Mouse (Mus musculus) neutrophil, adult 83 days (primary cell): ENCODE results near the gene Tfip11. TPM values are rescaled to one million over a fixed set of nuclear protein-coding genes. Genes with fewer than 3 reads are reported as not detected.

Source experiments
- total RNA-seq, 2 experiments: library from RNA; stranded (reverse); gene quantifications; one replicate each; pipeline ENCODE4 v1.2.4; 2023

Tfip11 gene
- 10 to 100 TPM; 68.7 to 74.6 TPM for total RNA-seq

DNA sequence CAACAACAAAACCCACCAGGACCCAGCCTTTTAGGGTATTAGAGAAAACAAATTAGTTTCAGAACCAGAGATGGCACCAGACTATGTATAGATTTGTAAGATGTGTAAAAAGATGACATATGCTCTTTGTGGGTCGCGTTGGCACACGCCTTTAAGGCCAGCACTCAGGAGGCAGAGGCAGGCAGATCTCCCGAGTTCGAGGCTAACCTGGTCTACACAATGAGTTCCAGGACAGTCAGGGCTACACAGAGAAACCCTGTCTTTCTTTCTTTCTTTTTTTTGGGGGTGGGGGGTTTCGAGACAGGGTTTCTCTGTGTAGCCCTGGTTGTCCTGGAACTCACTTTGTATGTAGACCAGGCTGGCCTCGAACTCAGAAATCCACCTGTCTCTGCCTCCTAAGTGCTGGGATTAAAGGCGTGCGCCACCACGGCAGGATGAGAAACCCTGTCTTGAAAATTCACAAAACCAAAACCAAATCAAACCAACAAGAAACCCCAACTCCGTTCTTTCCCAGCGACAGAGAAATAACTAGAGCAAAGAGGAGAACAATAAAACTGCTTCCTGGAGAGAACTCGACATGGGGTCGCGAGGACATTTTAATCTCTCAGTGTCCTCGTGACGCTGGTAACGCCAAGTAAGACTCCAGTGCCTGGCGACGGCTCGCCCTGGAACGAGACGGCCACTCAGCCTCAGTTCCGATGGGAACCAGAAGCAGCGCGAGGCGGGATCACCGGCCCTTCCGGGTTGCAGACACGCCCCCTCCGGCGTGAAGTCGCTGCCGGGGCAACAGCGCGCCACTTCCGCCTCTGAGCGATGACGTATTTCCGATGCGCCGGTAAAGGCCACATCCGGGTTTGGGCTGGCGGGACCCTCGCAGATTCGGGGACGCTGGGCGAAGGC, at the start of gene Tfip11:
Gene Tfip11 (plus strand): TSS at position 813 of the 900 bp plus-strand sequence.

DNA sequence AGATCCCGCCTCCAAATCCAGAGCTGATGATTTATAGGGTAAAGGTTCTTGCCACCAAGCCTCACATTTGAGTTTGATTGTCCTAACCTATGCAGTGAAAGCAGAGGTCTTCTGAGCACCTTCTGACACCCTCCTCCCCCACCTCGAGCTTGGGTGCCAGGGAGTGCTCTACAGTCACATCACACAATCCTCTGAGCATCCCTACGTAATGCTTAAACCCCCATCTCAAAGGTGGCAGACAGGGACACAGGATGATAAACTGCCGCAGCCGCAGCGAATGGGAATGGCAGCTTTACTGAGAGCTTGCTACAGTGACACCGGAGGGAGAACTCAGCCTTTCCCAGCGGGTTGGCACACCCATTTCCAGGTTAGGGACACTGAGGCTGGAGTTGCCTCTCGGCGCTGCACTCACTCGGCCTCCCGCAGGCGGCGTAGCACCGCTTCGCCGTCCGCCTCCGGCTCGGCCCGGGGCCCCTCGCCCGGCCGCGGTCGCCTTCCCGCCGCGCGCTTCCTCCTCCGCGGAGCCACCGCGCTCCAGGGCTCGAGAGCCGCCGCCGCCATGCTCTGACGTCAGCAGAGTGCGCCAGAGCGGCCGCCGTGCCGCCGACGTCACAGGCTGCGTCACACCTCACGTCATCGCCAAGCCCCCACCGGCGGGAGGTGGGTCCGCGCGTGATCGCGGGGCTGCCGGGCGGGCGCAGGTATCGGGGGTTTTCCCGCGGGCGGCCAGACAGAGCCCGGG, 16.5 kb downstream of the Tfip11 start, which contains the start of the genes Srrd and Hps4:
Gene Srrd (minus strand): TSS at position 578 of the 742 bp plus-strand sequence.
Gene Hps4 (plus strand): TSS at position 621 of the 742 bp plus-strand sequence.

DNA sequence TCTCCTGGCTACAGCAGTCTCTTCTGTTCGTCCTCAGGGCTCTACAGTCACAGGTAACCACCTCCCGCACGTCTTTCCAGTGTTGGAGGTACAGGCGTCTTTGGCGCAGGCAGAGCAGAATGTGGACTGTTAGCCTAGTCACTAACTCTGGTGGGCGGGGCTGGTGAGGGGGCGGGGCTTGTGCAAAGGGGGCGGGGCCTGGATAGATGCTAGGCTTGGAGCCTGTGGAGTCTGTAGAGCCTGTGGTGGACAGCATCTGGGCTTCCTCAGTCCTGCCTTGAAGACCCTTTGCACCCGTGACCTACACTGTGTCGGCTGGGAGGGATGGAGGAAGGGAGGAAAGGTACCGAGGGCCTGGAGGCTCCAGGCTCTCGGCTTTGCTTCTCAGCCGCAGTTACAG, 29.8 kb downstream of the Tfip11 start, which contains the start of gene Gm6583:
Gene Gm6583 (minus strand): TSS at position 124 of the 400 bp plus-strand sequence.

Other genes with a start within 250 kb of the Tfip11 start
- 1 to 10 TPM; 2.4 to 2.7 TPM for gene Cryba4, start 73.8 kb upstream of the Tfip11 start, total RNA-seq
- 1 to 10 TPM in 1 of 2 experiments, under 1 TPM in 1; 0.81 to 1.9 TPM for gene Crybb1, start 70.5 kb upstream of the Tfip11 start, total RNA-seq
- 10 to 100 TPM; 76.1 to 84.8 TPM for gene Tpst2, start 49.7 kb upstream of the Tfip11 start, total RNA-seq
- 10 to 100 TPM; 16.1 to 20.2 TPM for gene Srrd, start 16.7 kb downstream of the Tfip11 start, total RNA-seq
- 10 to 100 TPM; 19.1 to 19.7 TPM for gene Hps4, start 16.7 kb downstream of the Tfip11 start, total RNA-seq
- not detected for gene Gm6583, start 29.7 kb downstream of the Tfip11 start, total RNA-seq
- gene Asphd2, start 68.5 kb downstream of the Tfip11 start, total RNA-seq = not detected
- gene Gm6588, start 123.1 kb downstream of the Tfip11 start, total RNA-seq = not detected